Mouse (Mus musculus) cerebellum, postnatal 25 days (tissue): ENCODE measurements around the gene Gpr87.

Experiments used
- DNase-seq, 2 experiments: peaks; one replicate each; pipeline ENCODE4 v3.0.0; 2021; ENCODE audit warnings: mixed read lengths in 2 of 2

Gpr87 gene

DNA sequence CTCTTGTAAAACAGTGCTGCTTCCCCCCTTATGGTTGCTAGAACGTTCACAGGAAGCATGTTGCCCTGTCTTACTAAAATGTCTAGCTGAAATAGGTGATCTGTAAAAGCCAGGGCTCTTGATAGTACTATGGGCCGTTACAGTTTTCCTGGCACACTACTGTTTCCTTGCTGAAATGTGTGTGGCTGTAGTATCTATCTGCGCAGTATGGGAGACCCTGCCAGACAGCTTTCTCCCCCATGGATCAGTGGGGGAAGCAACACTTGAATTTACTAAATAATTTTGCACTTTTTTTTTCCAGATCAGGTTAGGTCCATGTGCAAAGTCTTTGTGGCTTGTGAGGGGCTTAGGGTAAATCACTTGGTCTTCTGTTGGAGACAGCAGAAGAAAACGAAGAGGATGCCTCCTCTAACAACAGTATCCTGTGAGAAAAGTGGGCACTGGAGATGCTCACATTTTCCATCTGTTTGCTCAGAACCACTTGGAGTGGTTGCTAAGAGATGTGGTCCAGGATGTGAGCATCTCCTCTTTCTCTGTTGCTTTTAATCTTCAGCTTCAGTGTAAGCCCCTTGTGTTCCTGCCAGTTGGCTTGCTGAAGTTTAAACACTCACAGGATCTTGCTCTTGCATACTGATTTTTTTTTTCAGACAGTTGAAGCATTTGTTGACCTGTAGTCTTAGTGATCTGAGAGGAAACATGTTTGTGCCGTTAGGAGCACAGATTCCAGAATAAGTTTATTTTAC, 58.8 kb downstream of the Gpr87 start:
- DNase-seq: no peak

DNA sequence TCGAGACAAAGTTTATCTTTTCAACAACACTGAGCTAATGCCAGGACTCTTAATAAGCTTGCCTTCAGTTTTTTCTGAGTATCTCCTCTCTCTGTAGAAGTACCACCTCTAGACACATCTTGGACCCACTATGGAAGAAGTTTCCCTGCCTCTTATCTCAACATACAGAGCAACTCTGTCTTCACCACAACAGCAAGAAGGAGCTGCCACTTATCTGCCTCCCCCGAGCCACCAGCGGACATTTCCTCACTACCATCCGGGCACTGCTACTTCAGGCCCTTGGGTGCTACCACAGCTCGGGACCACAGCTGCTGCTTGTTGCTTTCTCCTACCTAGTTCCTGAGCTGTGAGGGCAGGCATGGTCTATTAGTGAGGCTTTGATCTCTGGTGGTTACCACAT, 61.7 kb downstream of the Gpr87 start:
- DNase-seq: no peak

DNA sequence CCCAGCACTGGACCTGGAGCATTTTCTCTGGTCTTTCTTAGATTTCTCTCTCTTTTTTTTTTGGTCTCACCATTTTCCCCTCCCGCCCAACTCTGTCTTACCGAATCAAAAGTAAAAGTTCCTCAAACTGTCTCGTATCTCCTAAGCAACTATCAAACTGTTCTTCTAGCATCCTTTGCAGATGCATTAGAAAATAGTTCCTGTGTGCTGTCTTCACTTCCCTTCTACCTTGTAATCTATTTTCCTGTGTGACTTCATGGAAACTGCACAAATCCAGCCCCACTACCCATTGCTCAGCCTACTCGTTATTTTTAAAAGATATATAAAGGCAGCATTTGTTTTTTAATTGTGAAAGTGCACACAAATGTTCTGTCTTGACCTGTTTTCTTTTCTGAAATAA, 62.9 kb downstream of the Gpr87 start:
- no peak for DNase-seq

DNA sequence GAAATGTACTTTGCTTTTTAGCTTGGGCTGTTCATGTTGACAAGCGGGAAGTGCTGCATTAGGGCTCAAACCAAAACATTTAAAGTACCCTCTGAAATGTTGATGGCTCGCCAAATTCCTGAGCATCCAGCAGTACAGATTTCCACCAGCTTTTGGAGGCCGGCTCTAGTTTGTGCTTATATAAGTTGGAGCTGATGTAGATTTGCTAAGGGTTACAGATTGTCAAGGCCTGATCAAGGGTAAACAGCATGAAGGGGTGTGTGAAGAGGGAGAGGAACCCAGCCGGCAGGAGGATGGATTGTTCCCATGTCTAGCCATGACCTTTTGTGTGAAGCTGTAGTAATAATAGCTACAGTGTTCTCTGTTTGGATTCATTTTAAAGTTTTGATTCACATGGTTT, 63.8 kb downstream of the Gpr87 start:
- DNase-seq: no peak

DNA sequence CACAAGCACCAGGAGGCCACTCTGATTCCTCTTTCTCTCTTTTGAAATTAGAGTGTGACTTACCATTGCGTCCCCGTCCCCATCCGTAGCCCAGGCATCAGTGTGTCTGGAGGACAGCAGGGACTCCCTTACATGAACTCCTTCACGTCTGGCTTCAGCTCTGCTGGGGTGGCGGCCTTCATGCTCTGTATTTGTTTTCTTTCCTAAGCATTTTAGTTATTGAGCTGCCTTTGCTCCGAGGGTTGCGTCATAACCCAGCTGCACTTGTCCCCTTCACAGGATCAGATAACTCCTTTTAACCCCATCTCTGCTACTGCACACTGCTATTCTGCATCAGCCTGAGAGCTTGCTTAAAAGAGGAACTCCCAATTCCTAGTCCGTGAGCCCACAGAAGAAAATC, 64.5 kb downstream of the Gpr87 start:
- no peak for DNase-seq

DNA sequence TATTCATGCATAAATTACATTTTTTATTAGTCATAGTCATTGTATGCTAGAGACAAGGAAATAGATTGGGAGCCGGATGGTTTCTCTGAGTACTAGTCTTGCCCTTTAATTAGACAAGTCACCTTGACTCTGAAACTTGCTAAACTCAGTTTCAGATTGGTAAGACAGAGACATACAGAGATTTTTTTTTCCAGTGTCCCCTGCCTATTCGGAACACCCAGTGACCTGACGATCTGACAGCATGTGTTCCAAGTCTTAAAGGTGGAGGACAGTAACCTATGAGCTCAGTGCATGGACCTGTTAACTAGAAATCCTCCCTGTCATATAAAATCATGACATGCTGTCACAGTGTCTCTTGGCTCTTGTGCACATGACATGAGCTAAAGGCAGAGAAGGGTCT, 65.4 kb downstream of the Gpr87 start:
- DNase-seq: no peak
